26 mouse cellular contexts compared by ENCODE assay signal in the genomic region with DNA sequence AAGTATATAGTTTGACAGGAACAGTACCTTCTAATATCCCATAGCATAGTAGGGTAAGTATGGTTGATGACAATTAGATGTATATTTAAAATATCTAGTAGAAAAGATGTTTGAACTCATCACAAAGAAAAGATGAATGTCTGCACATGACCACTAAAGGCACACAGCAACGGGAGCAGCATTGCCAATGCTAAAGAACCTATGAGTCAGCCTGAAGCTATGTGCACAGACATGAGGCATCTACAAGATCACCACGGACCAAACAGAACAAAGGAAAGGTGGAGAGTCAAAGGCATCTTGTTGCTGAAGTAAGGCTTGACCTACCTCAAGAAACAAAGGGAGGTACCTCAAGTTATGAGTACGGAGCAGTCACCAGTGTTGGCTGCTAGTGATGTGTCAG.
DNase-seq lines count a peak whose midpoint lies in the region; ATAC-seq and TF ChIP-seq lines count a peak whose summit lies in the region.
"Had no signal": no experiment of that assay in that cellular context is flagged by ENCODE, and none has a peak within 500 bp of the region (broad histone marks: within the 10 kb centered on the region; RNA-seq: fewer than 3 reads in every experiment).

No protein-coding gene starts in this region.

- in situ Hi-C loops in Patski (cut with MboI; ENCODE audit: low pct_unique_long_range_greater_than_20kb): no loop called here

- peak; percentile 7 for DNase-seq in adrenal gland, adult 2 months
- DNase-seq in adrenal gland, postnatal 25 days: no peak
- DNase-seq in hindbrain, embryonic 14.5 days (ENCODE audit: low spot score): no peak
- no peak for DNase-seq in Patski (ENCODE audit: low read depth, low spot score)
- no peak for DNase-seq in midbrain, postnatal 0 days (ENCODE audit: low spot score)
- DNase-seq: adrenal gland, adult 8-10 months; cerebellum, adult 18-20 months; cerebellum, postnatal 14 days; embryo, embryonic 11 days; gastrocnemius, postnatal 10 days; gastrocnemius, postnatal 36 days; heart, adult 2 months; kidney, adult 2 months had no signal

- WGBS in hindbrain, embryonic 14.5 days: 88% methylated on average over 3 of the region's 3 CpGs
- 88% methylated on average over 3 of the region's 3 CpGs for WGBS in hindbrain, embryonic 12.5 days
- 91% methylated on average over 3 of the region's 3 CpGs for WGBS in midbrain, postnatal 0 days
- WGBS in forebrain, embryonic 12.5 days: 91% methylated on average over 3 of the region's 3 CpGs

- POLR2A ChIA-PET in Patski (lab: Charles Lee): no interaction called here

- TF ChIP-seq CTCF in Patski (IDR thresholded peaks at IDR 0.05): no peak
- TF ChIP-seq CTCF in midbrain, postnatal 0 days (IDR thresholded peaks at IDR 0.05): no peak

- H3K9me3 ChIP-seq in hindbrain, embryonic 14.5 days (ENCODE audit: control insufficient read depth, low read length): no peaks in the 10 kb centered on the region
- H3K9me3 ChIP-seq in hindbrain, embryonic 12.5 days (replicated peaks): no peaks in the 10 kb centered on the region
- H3K9me3 ChIP-seq in midbrain, postnatal 0 days (ENCODE audit: low read length): no peaks in the 10 kb centered on the region
- H3K9me3 ChIP-seq in forebrain, embryonic 12.5 days: no peaks in the 10 kb centered on the region
- H3K9me3 ChIP-seq: embryonic facial prominence, embryonic 10.5 days; embryonic facial prominence, embryonic 13.5 days; forebrain, embryonic 13.5 days; heart, embryonic 10.5 days; hindbrain, embryonic 13.5 days had no signal

- 0 out of 2 replicates have a peak overlapping the region, but pooled peaks have one; percentile 49 for H3K27ac ChIP-seq in hindbrain, embryonic 14.5 days
- H3K27ac ChIP-seq in hindbrain, embryonic 12.5 days: no peak overlapping the region
- H3K27ac ChIP-seq in midbrain, postnatal 0 days (ENCODE audit: low read depth, low read length): no peak overlapping the region
- no peak overlapping the region for H3K27ac ChIP-seq in forebrain, embryonic 12.5 days
- H3K27ac ChIP-seq: embryonic facial prominence, embryonic 10.5 days; embryonic facial prominence, embryonic 13.5 days; forebrain, embryonic 13.5 days; heart, adult 2 months; heart, embryonic 10.5 days; hindbrain, embryonic 13.5 days; hindbrain, postnatal 0 days had no signal

- H3K27me3 ChIP-seq in hindbrain, embryonic 14.5 days (ENCODE audit: control insufficient read depth, insufficient read depth, low read length): no peaks in the 10 kb centered on the region
- H3K27me3 ChIP-seq in hindbrain, embryonic 12.5 days: no peaks in the 10 kb centered on the region
- no peaks in the 10 kb centered on the region for H3K27me3 ChIP-seq in Patski
- no peaks in the 10 kb centered on the region for H3K27me3 ChIP-seq in midbrain, postnatal 0 days (ENCODE audit: insufficient read depth, low read length)
- H3K27me3 ChIP-seq in forebrain, embryonic 12.5 days: no peaks in the 10 kb centered on the region
- H3K27me3 ChIP-seq: embryonic facial prominence, embryonic 13.5 days; forebrain, embryonic 13.5 days; hindbrain, embryonic 13.5 days had no signal

- CTCF ChIA-PET in Patski (lab: Charles Lee): interaction anchor here (0.9 to 1.8 kb wide), 2 partner anchors 11 to 14 kb away, joined by 3 to 4 read pairs; no protein-coding TSS in a partner anchor

- no peak overlapping the region for H3K9ac ChIP-seq in hindbrain, embryonic 14.5 days
- no peak overlapping the region for H3K9ac ChIP-seq in hindbrain, embryonic 12.5 days
- no peak overlapping the region for H3K9ac ChIP-seq in midbrain, postnatal 0 days (replicated peaks; ENCODE audit: low read length, poor library complexity, severe bottlenecking)
- H3K9ac ChIP-seq in forebrain, embryonic 12.5 days: no peak overlapping the region
- H3K9ac ChIP-seq: embryonic facial prominence, embryonic 13.5 days; forebrain, embryonic 13.5 days; hindbrain, embryonic 13.5 days had no signal

- no peak for ATAC-seq in hindbrain, embryonic 14.5 days (ENCODE audit: low FRiP score)
- no peak for ATAC-seq in hindbrain, embryonic 12.5 days (ENCODE audit: low FRiP score)
- ATAC-seq in Patski: peak; percentile 87
- ATAC-seq in midbrain, postnatal 0 days (ENCODE audit: low FRiP score): no peak
- ATAC-seq in forebrain, embryonic 12.5 days (ENCODE audit: low FRiP score): no peak
- ATAC-seq: CD4-positive, CD25-positive, alpha-beta regulatory T cell, adult 4 months; forebrain, embryonic 13.5 days; forebrain, embryonic 16.5 days; hindbrain, postnatal 0 days; inflammation-experienced regulatory T-cells, adult 6 months; intestine, postnatal 0 days had no signal

- no peak overlapping the region for H3K4me2 ChIP-seq in hindbrain, embryonic 14.5 days (replicated peaks)
- H3K4me2 ChIP-seq in hindbrain, embryonic 12.5 days (replicated peaks): no peak overlapping the region
- H3K4me2 ChIP-seq in midbrain, postnatal 0 days (ENCODE audit: low read depth, low read length, poor library complexity, severe bottlenecking): no peak overlapping the region
- no peak overlapping the region for H3K4me2 ChIP-seq in forebrain, embryonic 12.5 days
- H3K4me2 ChIP-seq: embryonic facial prominence, embryonic 13.5 days; forebrain, embryonic 13.5 days; hindbrain, embryonic 13.5 days had no signal

- H3K4me1 ChIP-seq in hindbrain, embryonic 14.5 days (replicated peaks; ENCODE audit: control insufficient read depth, insufficient read depth, low read length): 0 out of 2 replicates have a peak, but pooled peaks cover 10% of the 10 kb centered on the region
- H3K4me1 ChIP-seq in hindbrain, embryonic 12.5 days: 0 out of 2 replicates have a peak, but pooled peaks cover 3% of the 10 kb centered on the region
- 0 out of 2 replicates have a peak, but pooled peaks cover 5% of the 10 kb centered on the region for H3K4me1 ChIP-seq in midbrain, postnatal 0 days (ENCODE audit: insufficient read depth, low read length)
- peaks cover 5% of the 10 kb centered on the region; the same call in 1 of the 2 replicates for H3K4me1 ChIP-seq in forebrain, embryonic 12.5 days
- H3K4me1 ChIP-seq: embryonic facial prominence, embryonic 10.5 days had no signal

- H3K4me3 ChIP-seq in hindbrain, embryonic 14.5 days (replicated peaks; ENCODE audit: low read length): no peak overlapping the region
- H3K4me3 ChIP-seq in hindbrain, embryonic 12.5 days: no peak overlapping the region
- no peak overlapping the region for H3K4me3 ChIP-seq in midbrain, postnatal 0 days (ENCODE audit: low read depth, low read length)
- no peak overlapping the region for H3K4me3 ChIP-seq in forebrain, embryonic 12.5 days (replicated peaks)
- H3K4me3 ChIP-seq: embryonic facial prominence, embryonic 10.5 days; embryonic facial prominence, embryonic 13.5 days; erythroblast, embryonic 14.5 days; forebrain, embryonic 13.5 days; heart, adult 2 months; heart, embryonic 10.5 days; hindbrain, embryonic 13.5 days had no signal

- H3K36me3 ChIP-seq in hindbrain, embryonic 14.5 days (replicated peaks; ENCODE audit: control insufficient read depth, insufficient read depth): no peaks in the 10 kb centered on the region
- no peaks in the 10 kb centered on the region for H3K36me3 ChIP-seq in hindbrain, embryonic 12.5 days
- no peaks in the 10 kb centered on the region for H3K36me3 ChIP-seq in midbrain, postnatal 0 days (ENCODE audit: insufficient read depth, low read length)
- H3K36me3 ChIP-seq in forebrain, embryonic 12.5 days (replicated peaks): 0 out of 2 replicates have a peak, but pooled peaks cover 5% of the 10 kb centered on the region
